Mouse (Mus musculus) megakaryocyte, embryonic 14.5 days (primary cell): Measurements from ENCODE around the gene Isl1.

Experiments
- FLI1 ChIP-seq: IDR thresholded peaks from 2 replicates; pipeline ENCODE4 v1.6.1; 2012; ENCODE audit warnings: low read length, inconsistent platforms, mixed read lengths
- GATA1 ChIP-seq: IDR thresholded peaks from 3 replicates; pipeline ENCODE4 v1.6.1; 2012; ENCODE audit warnings: mixed read lengths, low read length, inconsistent platforms, borderline replicate concordance

GRCm38 (mm10) chr13:116309584-116310462 lies at the start of gene Isl1:
- TF ChIP-seq GATA1: no peak
- TF ChIP-seq FLI1: no peak
